Mouse (Mus musculus) stomach, embryonic 16.5 days (tissue): ENCODE measurements around the gene Stim2. TPM values are rescaled to one million over a fixed set of nuclear protein-coding genes. Genes with fewer than 3 reads are reported as not detected.
A peak's percentile ranks its signal among the peaks of the same experiment; 100 is the strongest.

ENCODE experiments used
- ATAC-seq: fragments of 200-750 bp; cut with Nextera tagmentation; 2 replicates; pipeline ENCODE4 v1.8.0; 2017; ENCODE audit warnings: moderate number of reproducible peaks, moderate TSS enrichment; ENCODE audit not compliant: insufficient read depth, low FRiP score
- H3K27ac ChIP-seq: fragments of 300-500 bp; sonication (generic); 2 replicates; pipeline ENCODE4 v1.5.1; 2014; ENCODE audit warnings: low read length
- H3K27me3 ChIP-seq: fragments of 300-500 bp; sonication (generic); 2 replicates; pipeline ENCODE4 v1.6.1; 2014; ENCODE audit warnings: low read length, control low read depth, mixed read lengths; ENCODE audit not compliant: control insufficient read depth, insufficient read depth
- H3K36me3 ChIP-seq: fragments of 300-500 bp; sonication (generic); 2 replicates; pipeline ENCODE4 v1.6.1; 2014; ENCODE audit warnings: low read length; ENCODE audit not compliant: control insufficient read depth, insufficient read depth
- H3K4me1 ChIP-seq: fragments of 300-500 bp; sonication (generic); 2 replicates; pipeline ENCODE4 v1.6.1; 2014; ENCODE audit warnings: low read length, control low read depth, mixed read lengths; ENCODE audit not compliant: control insufficient read depth, insufficient read depth
- H3K4me2 ChIP-seq: fragments of 300-500 bp; sonication (generic); 2 replicates; pipeline ENCODE4 v1.6.1; 2014; ENCODE audit warnings: low read depth, low read length, mixed read lengths
- H3K4me3 ChIP-seq: fragments of 300-500 bp; sonication (generic); replicated peaks from 2 replicates; pipeline ENCODE4 v1.5.1; 2014; ENCODE audit warnings: mild to moderate bottlenecking, low read length
- H3K9ac ChIP-seq: fragments of 300-500 bp; sonication (generic); 2 replicates; pipeline ENCODE4 v1.6.1; 2014; ENCODE audit warnings: low read length
- H3K9me3 ChIP-seq: fragments of 300-500 bp; sonication (generic); replicated peaks from 2 replicates; pipeline ENCODE4 v1.6.1; 2016; ENCODE audit warnings: low read length, control low read depth; ENCODE audit not compliant: control insufficient read depth
- WGBS: fragments of 180-500 bp; shearing (Covaris S2); extraction: QIAGEN DNeasy Blood & Tissue Kit; methylation state at CpG from one replicate; pipeline ENCODE4 v1.1.7; 2014; 5-methylcytosine and 5-hydroxymethylcytosine counted together
- polyA plus RNA-seq: library from polyadenylated mRNA; unstranded; fragments of >200 nt; fragmentation: Nextera tagmentation; extraction: Ambion mirVana; gene quantifications from 2 replicates; pipeline ENCODE4 v1.2.1, GENCODE M21; 2015

Gene Stim2
- polyA plus RNA-seq, 1 experiment from 2014 or later, result 15.9 TPM

DNA sequence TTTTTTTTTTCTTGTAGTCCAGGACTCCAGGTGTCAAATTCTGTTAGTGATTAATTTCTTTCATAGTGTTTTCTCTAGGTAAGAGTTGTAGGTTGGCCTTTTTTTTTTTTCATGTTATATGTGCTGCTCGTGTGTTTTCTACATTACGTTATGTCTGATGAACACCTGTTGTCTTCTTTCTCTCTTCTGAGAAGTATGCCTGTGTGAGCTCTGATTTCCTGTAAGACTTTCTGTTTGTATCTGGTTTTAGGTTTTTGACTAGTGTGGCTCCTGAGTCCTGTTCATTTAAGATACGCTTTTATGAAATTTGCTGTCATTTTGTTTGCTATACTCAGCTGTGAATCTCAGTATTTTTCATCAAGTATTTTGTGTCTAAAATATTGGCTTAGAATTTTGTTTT lies 69.3 kb downstream of the Stim2 start:
- no peak overlapping the region for H3K27ac ChIP-seq
- H3K9ac ChIP-seq, result no peak overlapping the region
- H3K27me3 ChIP-seq, result no peaks in the 10 kb centered on the region
- no peaks in the 10 kb centered on the region for H3K4me1 ChIP-seq
- H3K36me3 ChIP-seq, result no peaks in the 10 kb centered on the region
- H3K4me2 ChIP-seq, result no peak overlapping the region
- H3K4me3 ChIP-seq, result no peak overlapping the region
- H3K9me3 ChIP-seq, result no peaks in the 10 kb centered on the region
- ATAC-seq, result no peak
- 71% methylated on average over 3 of the region's 3 CpGs for WGBS

DNA sequence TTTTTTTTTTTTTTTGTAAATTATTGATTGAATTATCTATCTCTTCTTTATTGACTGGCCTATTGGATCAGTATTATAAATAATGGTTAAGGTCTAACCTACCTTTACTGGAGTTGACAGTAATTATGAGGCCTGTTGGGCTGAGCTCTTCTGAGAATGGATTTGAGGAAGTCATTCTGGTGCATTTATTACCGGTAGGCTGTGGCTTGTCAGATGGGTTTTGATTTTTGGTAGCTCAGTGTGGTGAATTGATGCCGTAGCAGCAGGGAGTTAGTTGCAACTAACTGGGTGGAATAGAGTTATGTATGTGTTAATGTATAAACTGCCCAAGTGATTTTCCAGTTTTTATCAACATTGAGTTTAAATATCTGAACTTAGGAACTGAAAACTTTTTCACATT lies 72.2 kb downstream of the Stim2 start:
- Histone ChIP-seq H3K9ac (no peak overlapping the region), H3K27me3 (no peaks in the 10 kb centered on the region), H3K27ac (no peak overlapping the region), H3K36me3 (no peaks in the 10 kb centered on the region), H3K9me3 (no peaks in the 10 kb centered on the region), H3K4me2 (no peak overlapping the region), H3K4me1 (no peaks in the 10 kb centered on the region), H3K4me3 (no peak overlapping the region)
- ATAC-seq, result no peak
- WGBS, result 87% methylated on average over 2 of the region's 2 CpGs

DNA sequence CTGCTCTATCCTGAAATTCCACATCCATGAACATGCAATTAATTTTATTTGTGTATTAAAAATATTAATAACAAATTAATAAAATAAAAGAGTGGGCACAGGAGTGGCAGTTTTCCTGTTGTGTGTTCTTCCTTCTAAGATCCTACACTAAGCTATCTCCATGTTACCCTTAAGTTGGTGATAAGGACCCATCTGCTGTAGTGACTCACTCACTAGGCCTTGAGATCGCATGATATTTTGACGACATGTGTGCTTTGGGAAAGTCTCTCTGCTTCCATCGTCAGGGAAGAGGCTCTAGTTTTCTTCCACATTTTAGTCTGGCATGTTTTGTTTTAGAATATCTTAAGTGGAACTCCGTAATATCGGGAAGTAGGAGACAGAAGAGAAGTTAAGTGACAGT lies 73.0 kb downstream of the Stim2 start:
- WGBS, result 82% methylated on average over 5 of the region's 5 CpGs
- Histone ChIP-seq H3K27ac (no peak overlapping the region), H3K36me3 (no peaks in the 10 kb centered on the region), H3K9ac (no peak overlapping the region), H3K4me3 (no peak overlapping the region), H3K4me1 (no peaks in the 10 kb centered on the region), H3K4me2 (no peak overlapping the region), H3K27me3 (no peaks in the 10 kb centered on the region), H3K9me3 (no peaks in the 10 kb centered on the region)
- no peak for ATAC-seq

DNA sequence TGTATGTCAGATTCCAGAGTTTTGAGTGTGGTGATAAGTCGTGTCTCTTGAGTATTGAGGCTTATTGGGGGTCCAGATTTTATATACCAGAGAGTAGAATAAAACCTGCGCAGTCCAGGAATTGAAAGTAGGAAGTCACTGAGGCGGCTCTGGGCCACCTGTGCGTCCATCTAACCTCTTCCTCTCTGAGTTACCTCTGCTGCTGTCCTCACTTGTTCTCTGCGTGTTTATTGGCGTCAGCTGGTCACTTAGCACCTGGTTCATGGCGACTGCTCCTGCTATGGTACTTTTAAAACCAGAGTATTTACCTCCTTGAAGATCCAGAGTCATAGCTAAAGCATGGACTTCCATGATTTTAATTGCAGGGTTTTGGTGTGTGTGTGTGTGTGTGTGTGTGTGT lies 73.4 kb downstream of the Stim2 start:
- no peaks in the 10 kb centered on the region for H3K27me3 ChIP-seq
- 89% methylated on average over 7 of the region's 7 CpGs for WGBS

DNA sequence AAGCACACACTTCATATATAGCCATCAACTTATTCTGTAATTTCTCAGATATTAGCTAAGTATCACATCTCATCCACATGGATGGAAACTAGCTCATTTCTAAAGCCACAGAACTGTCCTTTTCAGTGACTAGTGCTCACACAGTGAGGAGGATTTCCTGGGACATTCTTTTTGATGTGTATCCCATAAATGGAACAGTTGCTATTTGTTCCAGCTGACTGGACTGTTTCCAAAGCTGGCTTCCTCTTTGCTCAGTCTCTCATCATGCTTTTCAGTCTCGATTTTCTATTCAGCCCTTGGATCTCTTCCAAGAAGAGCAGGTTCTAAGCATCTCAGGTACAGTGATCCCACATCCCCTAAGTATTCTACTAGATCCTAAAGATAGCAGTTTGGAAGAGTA lies 75.0 kb downstream of the Stim2 start:
- H3K27ac ChIP-seq, result no peak overlapping the region
- 12% methylated on average over 1 of the region's 1 CpGs for WGBS
- H3K4me3 ChIP-seq, result no peak overlapping the region
- no peaks in the 10 kb centered on the region for H3K27me3 ChIP-seq
- no peaks in the 10 kb centered on the region for H3K36me3 ChIP-seq
- no peak for ATAC-seq
- H3K9me3 ChIP-seq, result no peaks in the 10 kb centered on the region
- no peaks in the 10 kb centered on the region for H3K4me1 ChIP-seq
- no peak overlapping the region for H3K4me2 ChIP-seq
- no peak overlapping the region for H3K9ac ChIP-seq

More for the DNA sequence above, 73.4 kb downstream of the Stim2 start:
- Histone ChIP-seq H3K36me3 (no peaks in the 10 kb centered on the region), H3K4me1 (no peaks in the 10 kb centered on the region), H3K27ac (no peak overlapping the region), H3K4me3 (no peak overlapping the region), H3K4me2 (no peak overlapping the region), H3K9ac (no peak overlapping the region), H3K9me3 (no peaks in the 10 kb centered on the region)
- ATAC-seq, result no peak

DNA sequence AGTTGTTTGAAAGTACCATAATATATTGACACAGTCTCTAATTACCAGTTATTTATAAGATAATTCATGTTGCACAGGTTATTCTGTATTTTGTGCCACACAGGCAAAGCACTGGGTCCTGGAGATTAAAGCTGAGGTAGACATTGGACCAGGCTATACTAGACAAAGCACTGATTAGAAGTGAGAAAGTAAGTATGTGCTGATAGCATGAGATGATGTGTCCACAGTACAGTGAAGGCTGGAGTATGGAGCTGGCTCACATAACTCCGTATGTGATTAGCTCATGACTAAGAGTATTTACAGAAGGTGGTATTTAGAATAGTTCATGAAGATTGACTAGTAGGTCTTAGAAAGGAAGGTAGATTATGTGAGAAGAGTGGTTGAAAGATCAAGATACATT lies 81.7 kb downstream of the Stim2 start:
- peak; percentile 76; the same call in 1 of the 2 replicates for ATAC-seq
- 64% methylated on average over 1 of the region's 1 CpGs for WGBS

DNA sequence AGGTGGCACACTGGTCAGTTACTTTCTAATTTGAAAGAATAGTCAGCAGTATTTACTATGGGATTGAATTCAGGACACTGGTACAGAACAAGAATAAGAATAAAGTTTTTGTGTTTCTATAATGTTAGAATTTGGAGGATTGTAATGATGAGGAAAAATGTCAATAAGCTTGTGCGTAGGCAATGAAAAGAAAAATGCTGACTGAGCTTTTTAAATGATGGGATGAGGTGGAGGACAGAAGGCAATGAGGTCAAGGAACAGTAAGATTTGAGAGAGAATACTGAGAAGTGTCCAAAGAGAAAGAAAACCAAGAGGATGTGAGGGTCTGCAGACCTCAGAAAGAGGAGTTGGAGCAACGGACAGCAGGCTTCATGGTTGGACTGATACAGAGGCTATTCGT lies 89.6 kb downstream of the Stim2 start:
- H3K9me3 ChIP-seq, result no peaks in the 10 kb centered on the region
- no peak overlapping the region for H3K4me2 ChIP-seq
- 89% methylated on average over 3 of the region's 3 CpGs for WGBS
- H3K4me1 ChIP-seq, result no peaks in the 10 kb centered on the region
- no peak for ATAC-seq
- no peak overlapping the region for H3K27ac ChIP-seq
- H3K27me3 ChIP-seq, result no peaks in the 10 kb centered on the region
- H3K36me3 ChIP-seq, result no peaks in the 10 kb centered on the region
- H3K9ac ChIP-seq, result no peak overlapping the region
- H3K4me3 ChIP-seq, result no peak overlapping the region

More for the DNA sequence above, 81.7 kb downstream of the Stim2 start:
- H3K9ac ChIP-seq, result no peak overlapping the region
- peaks cover 3% of the 10 kb centered on the region; the same call in 1 of the 2 replicates for H3K4me1 ChIP-seq
- no peak overlapping the region for H3K4me2 ChIP-seq
- H3K27ac ChIP-seq, result no peak overlapping the region
- no peak overlapping the region for H3K4me3 ChIP-seq
- no peaks in the 10 kb centered on the region for H3K9me3 ChIP-seq
- H3K27me3 ChIP-seq, result no peaks in the 10 kb centered on the region
- H3K36me3 ChIP-seq, result no peaks in the 10 kb centered on the region

DNA sequence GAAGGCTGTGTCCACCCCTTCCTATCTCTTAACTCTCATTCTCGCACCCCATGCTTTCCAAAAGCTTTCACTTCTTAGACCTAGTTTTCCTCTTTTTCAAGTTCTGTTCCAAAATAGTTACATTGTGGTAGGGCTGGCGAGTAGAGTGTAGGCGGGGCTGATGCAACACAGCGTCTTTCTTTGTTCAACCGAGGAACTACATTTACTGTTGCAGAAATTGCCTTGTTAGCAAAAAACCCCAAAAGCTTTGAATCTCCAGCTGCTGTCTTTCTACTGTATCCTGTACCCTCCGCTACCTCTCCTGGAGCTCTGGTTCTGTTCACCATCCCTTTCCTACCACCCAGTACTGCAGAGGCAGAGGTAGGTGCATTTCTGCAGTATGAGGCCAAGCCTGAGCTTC lies 99.9 kb downstream of the Stim2 start:
- Histone ChIP-seq H3K27me3 (no peaks in the 10 kb centered on the region), H3K36me3 (0 out of 2 replicates have a peak, but pooled peaks cover 4% of the 10 kb centered on the region), H3K4me1 (peaks cover 14% of the 10 kb centered on the region), H3K9me3 (no peaks in the 10 kb centered on the region), H3K4me2 (no peak overlapping the region), H3K27ac (no peak overlapping the region), H3K4me3 (no peak overlapping the region), H3K9ac (no peak overlapping the region)
- ATAC-seq, result no peak
- 67% methylated on average over 6 of the region's 6 CpGs for WGBS

DNA sequence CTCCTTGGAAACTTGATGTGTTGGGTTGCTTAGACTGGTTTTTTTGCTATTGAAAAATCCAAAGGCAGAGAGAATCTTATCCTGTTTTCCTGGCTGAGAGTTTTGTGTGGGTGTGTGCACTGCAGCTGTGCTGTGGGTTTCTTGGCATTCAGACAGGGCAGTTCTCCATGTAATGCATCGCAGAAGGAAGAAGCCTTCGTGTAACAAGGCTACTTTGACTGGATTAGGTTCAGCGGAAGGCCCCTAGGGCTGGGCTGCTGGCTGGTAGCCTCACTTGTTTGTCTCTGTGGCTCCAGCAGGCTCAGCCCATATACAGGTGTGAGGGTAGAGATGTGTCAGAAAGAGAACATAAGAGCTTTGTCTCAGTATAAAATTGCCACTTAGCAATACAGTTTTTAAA lies 102.6 kb downstream of the Stim2 start:
- Histone ChIP-seq H3K27ac (peak overlapping the region; percentile 20; the same call in 1 of the 2 replicates), H3K4me1 (peaks cover 14% of the 10 kb centered on the region), H3K4me3 (no peak overlapping the region), H3K9ac (no peak overlapping the region), H3K36me3 (0 out of 2 replicates have a peak, but pooled peaks cover 3% of the 10 kb centered on the region), H3K9me3 (no peaks in the 10 kb centered on the region), H3K4me2 (no peak overlapping the region), H3K27me3 (no peaks in the 10 kb centered on the region)
- WGBS, result 35% methylated on average over 3 of the region's 3 CpGs
- no peak for ATAC-seq

DNA sequence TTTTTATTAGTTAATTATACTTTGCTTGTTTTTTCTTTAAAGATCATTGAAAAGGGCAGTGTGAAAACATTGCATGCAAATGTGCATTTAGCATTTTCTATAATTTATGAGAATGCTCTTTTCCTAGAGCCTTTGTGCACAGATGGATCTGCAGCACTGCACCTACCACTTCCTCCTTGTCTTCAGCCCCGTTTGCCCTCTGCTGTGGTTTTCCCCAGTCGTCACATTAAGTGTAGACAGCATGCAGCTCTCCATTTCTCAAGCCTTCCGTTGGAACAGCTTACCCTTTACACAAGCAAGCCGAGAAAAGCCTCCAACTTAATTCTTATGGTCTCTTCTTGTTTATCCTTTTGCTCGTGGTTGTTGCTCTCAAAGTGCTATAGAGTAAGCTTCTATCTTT lies 103.0 kb downstream of the Stim2 start:
- no peaks in the 10 kb centered on the region for H3K9me3 ChIP-seq
- 39% methylated on average over 5 of the region's 5 CpGs for WGBS
- ATAC-seq, result no peak
- no peaks in the 10 kb centered on the region for H3K27me3 ChIP-seq
- peak overlapping the region; percentile 31; the same call in 1 of the 2 replicates for H3K9ac ChIP-seq
- H3K4me2 ChIP-seq, result no peak overlapping the region
- H3K4me3 ChIP-seq, result no peak overlapping the region
- H3K36me3 ChIP-seq, result 0 out of 2 replicates have a peak, but pooled peaks cover 3% of the 10 kb centered on the region
- H3K27ac ChIP-seq, result peak overlapping the region; percentile 42; the same call in 1 of the 2 replicates
- H3K4me1 ChIP-seq, result peaks cover 12% of the 10 kb centered on the region
